Mouse (Mus musculus): ENCODE measurements around the gene Elk4.

DNA sequence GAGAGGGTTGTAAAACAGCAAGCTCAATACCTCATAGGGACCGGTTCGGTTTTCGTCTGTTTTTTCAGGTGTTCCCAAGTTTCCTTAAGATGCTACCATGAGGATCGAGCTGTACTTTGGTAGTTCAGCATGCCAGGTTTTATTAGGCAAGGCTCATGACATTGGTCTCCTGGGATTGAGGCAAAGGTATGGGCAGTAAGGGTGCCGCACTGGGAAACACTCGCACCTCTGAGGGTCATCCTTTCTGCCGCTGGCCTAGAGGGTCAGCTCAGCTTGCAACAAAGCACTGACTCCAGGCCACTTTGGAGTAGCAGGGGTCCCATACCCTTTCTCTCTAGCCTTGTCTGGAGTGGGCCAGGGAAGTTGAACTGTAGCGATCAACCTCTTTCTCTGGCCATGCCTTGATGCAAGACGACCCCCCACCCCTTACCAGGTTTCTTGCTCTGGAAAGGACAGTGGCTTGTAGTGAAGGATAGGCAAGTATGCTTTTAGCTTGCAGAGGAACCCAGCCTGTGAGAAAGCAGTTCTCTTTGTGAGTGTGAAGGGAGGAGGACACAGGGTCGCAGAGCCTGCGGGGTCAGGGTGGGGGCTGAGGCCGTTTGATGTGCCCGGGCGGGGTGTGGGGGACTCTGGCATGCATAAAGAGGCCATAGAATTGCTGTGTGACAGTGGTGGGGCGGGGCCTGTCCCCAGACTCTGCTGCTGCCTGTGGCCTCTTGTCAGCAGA, 35.5 kb upstream of the Elk4 start:
- TF ChIP-seq EP300 (IDR thresholded peaks at IDR 0.05; ENCODE audit: low read depth) (no peak), CTCF (IDR thresholded peaks at IDR 0.05; ENCODE audit: low read depth) (no peak)
